Mouse (Mus musculus): Measurements from ENCODE around the gene Pbld2. TPM values are rescaled to one million over a fixed set of nuclear protein-coding genes. Genes with fewer than 3 reads are reported as not detected.
"Not testable (repeated sequence)": the region's sequence is repeated elsewhere in the genome, so short reads cannot be mapped to it uniquely, and the experiment has no call there.

Gene Pbld2
- polyA plus RNA-seq, 1 experiment from 2014 or later, result 1.6 TPM

GRCm38 (mm10) chr10:63049106-63049505 is 25.0 kb downstream of the Pbld2 start:
- 75% methylated on average over 1 of the region's 2 CpGs for WGBS
- Histone ChIP-seq H3K9me3 (ENCODE audit: control insufficient read depth, low read depth, low read length) (no peaks in the 10 kb centered on the region), H3K4me3 (ENCODE audit: low read depth, low read length) (no peak overlapping the region), H3K4me2 (replicated peaks; ENCODE audit: low read depth, low read length) (no peak overlapping the region), H3K4me1 (ENCODE audit: control insufficient read depth, insufficient read depth, low read length) (no peaks in the 10 kb centered on the region), H3K27me3 (ENCODE audit: control insufficient read depth, insufficient read depth, low read length) (no peaks in the 10 kb centered on the region), H3K9ac (replicated peaks; ENCODE audit: low read depth, low read length) (no peak overlapping the region), H3K36me3 (ENCODE audit: control insufficient read depth, insufficient read depth, low read length) (no peaks in the 10 kb centered on the region), H3K27ac (ENCODE audit: low read length) (no peak overlapping the region)
- no peak for ATAC-seq (ENCODE audit: insufficient number of reproducible peaks, insufficient read depth, low FRiP score, low read depth)

- no peak overlapping the region for H3K9ac ChIP-seq (replicated peaks; ENCODE audit: low read depth, low read length)
- WGBS, result 76% methylated on average over 7 of the region's 7 CpGs
- no peak for ATAC-seq (ENCODE audit: insufficient number of reproducible peaks, insufficient read depth, low FRiP score, low read depth)
Observed at GRCm38 (mm10) chr10:63051267-63051666, 27.2 kb downstream of the Pbld2 start.

GRCm38 (mm10) chr10:63052011-63052410 is 27.9 kb downstream of the Pbld2 start:
- no peak for ATAC-seq (ENCODE audit: insufficient number of reproducible peaks, insufficient read depth, low FRiP score, low read depth)
- no peaks in the 10 kb centered on the region for H3K27me3 ChIP-seq (ENCODE audit: control insufficient read depth, insufficient read depth, low read length)
- no peak overlapping the region for H3K9ac ChIP-seq (replicated peaks; ENCODE audit: low read depth, low read length)
- H3K4me1 ChIP-seq (ENCODE audit: control insufficient read depth, insufficient read depth, low read length), result no peaks in the 10 kb centered on the region
- H3K4me2 ChIP-seq (replicated peaks; ENCODE audit: low read depth, low read length), result no peak overlapping the region
- no peaks in the 10 kb centered on the region for H3K36me3 ChIP-seq (ENCODE audit: control insufficient read depth, insufficient read depth, low read length)
- 87% methylated on average over 6 of the region's 6 CpGs for WGBS
- no peak overlapping the region for H3K4me3 ChIP-seq (ENCODE audit: low read depth, low read length)
- no peak overlapping the region for H3K27ac ChIP-seq (ENCODE audit: low read length)
- H3K9me3 ChIP-seq (ENCODE audit: control insufficient read depth, low read depth, low read length), result no peaks in the 10 kb centered on the region

More at GRCm38 (mm10) chr10:63051267-63051666, 27.2 kb downstream of the Pbld2 start:
- no peak overlapping the region for H3K4me2 ChIP-seq (replicated peaks; ENCODE audit: low read depth, low read length)
- no peaks in the 10 kb centered on the region for H3K36me3 ChIP-seq (ENCODE audit: control insufficient read depth, insufficient read depth, low read length)
- no peak overlapping the region for H3K4me3 ChIP-seq (ENCODE audit: low read depth, low read length)
- no peak overlapping the region for H3K27ac ChIP-seq (ENCODE audit: low read length)
- H3K4me1 ChIP-seq (ENCODE audit: control insufficient read depth, insufficient read depth, low read length), result no peaks in the 10 kb centered on the region
- H3K9me3 ChIP-seq (ENCODE audit: control insufficient read depth, low read depth, low read length), result no peaks in the 10 kb centered on the region
- H3K27me3 ChIP-seq (ENCODE audit: control insufficient read depth, insufficient read depth, low read length), result no peaks in the 10 kb centered on the region

- 61% methylated on average over 6 of the region's 6 CpGs for WGBS
- H3K4me1 ChIP-seq (ENCODE audit: control insufficient read depth, insufficient read depth, low read length), result no peaks in the 10 kb centered on the region
Observed at GRCm38 (mm10) chr10:63053007-63053406, 28.9 kb downstream of the Pbld2 start.

GRCm38 (mm10) chr10:63054071-63054470 is 30.0 kb downstream of the Pbld2 start:
- not testable (repeated sequence) for H3K4me3 ChIP-seq (ENCODE audit: low read depth, low read length); H3K4me1 ChIP-seq (ENCODE audit: control insufficient read depth, insufficient read depth, low read length); H3K27ac ChIP-seq (ENCODE audit: low read length); H3K36me3 ChIP-seq (ENCODE audit: control insufficient read depth, insufficient read depth, low read length); ATAC-seq (ENCODE audit: insufficient number of reproducible peaks, insufficient read depth, low FRiP score, low read depth); H3K9me3 ChIP-seq (ENCODE audit: control insufficient read depth, low read depth, low read length); H3K27me3 ChIP-seq (ENCODE audit: control insufficient read depth, insufficient read depth, low read length); H3K4me2 ChIP-seq (replicated peaks; ENCODE audit: low read depth, low read length); H3K9ac ChIP-seq (replicated peaks; ENCODE audit: low read depth, low read length)
- WGBS, result 79% methylated on average over 6 of the region's 6 CpGs

More at GRCm38 (mm10) chr10:63053007-63053406, 28.9 kb downstream of the Pbld2 start:
- no peak overlapping the region for H3K9ac ChIP-seq (replicated peaks; ENCODE audit: low read depth, low read length)
- H3K36me3 ChIP-seq (ENCODE audit: control insufficient read depth, insufficient read depth, low read length), result no peaks in the 10 kb centered on the region
- no peak overlapping the region for H3K4me2 ChIP-seq (replicated peaks; ENCODE audit: low read depth, low read length)
- ATAC-seq (ENCODE audit: insufficient number of reproducible peaks, insufficient read depth, low FRiP score, low read depth), result no peak
- no peak overlapping the region for H3K4me3 ChIP-seq (ENCODE audit: low read depth, low read length)
- H3K9me3 ChIP-seq (ENCODE audit: control insufficient read depth, low read depth, low read length), result no peaks in the 10 kb centered on the region
- H3K27me3 ChIP-seq (ENCODE audit: control insufficient read depth, insufficient read depth, low read length), result no peaks in the 10 kb centered on the region
- no peak overlapping the region for H3K27ac ChIP-seq (ENCODE audit: low read length)

- H3K4me3 ChIP-seq (ENCODE audit: low read depth, low read length), result no peak overlapping the region
- WGBS, result 71% methylated on average over 2 of the region's 2 CpGs
- no peaks in the 10 kb centered on the region for H3K9me3 ChIP-seq (ENCODE audit: control insufficient read depth, low read depth, low read length)
- H3K4me1 ChIP-seq (ENCODE audit: control insufficient read depth, insufficient read depth, low read length), result no peaks in the 10 kb centered on the region
- no peak overlapping the region for H3K9ac ChIP-seq (replicated peaks; ENCODE audit: low read depth, low read length)
- H3K27me3 ChIP-seq (ENCODE audit: control insufficient read depth, insufficient read depth, low read length), result no peaks in the 10 kb centered on the region
- no peak overlapping the region for H3K27ac ChIP-seq (ENCODE audit: low read length)
- no peaks in the 10 kb centered on the region for H3K36me3 ChIP-seq (ENCODE audit: control insufficient read depth, insufficient read depth, low read length)
- no peak for ATAC-seq (ENCODE audit: insufficient number of reproducible peaks, insufficient read depth, low FRiP score, low read depth)
- H3K4me2 ChIP-seq (replicated peaks; ENCODE audit: low read depth, low read length), result no peak overlapping the region
Observed at GRCm38 (mm10) chr10:63054586-63054985, 30.5 kb downstream of the Pbld2 start.

- H3K9me3 ChIP-seq (ENCODE audit: control insufficient read depth, low read depth, low read length), result no peaks in the 10 kb centered on the region
- H3K27ac ChIP-seq (ENCODE audit: low read length), result no peak overlapping the region
- no peaks in the 10 kb centered on the region for H3K27me3 ChIP-seq (ENCODE audit: control insufficient read depth, insufficient read depth, low read length)
- ATAC-seq (ENCODE audit: insufficient number of reproducible peaks, insufficient read depth, low FRiP score, low read depth), result peak; percentile 79
- no peak overlapping the region for H3K9ac ChIP-seq (replicated peaks; ENCODE audit: low read depth, low read length)
- no peaks in the 10 kb centered on the region for H3K36me3 ChIP-seq (ENCODE audit: control insufficient read depth, insufficient read depth, low read length)
- no peak overlapping the region for H3K4me2 ChIP-seq (replicated peaks; ENCODE audit: low read depth, low read length)
- 25% methylated on average over 24 of the region's 24 CpGs for WGBS
- H3K4me1 ChIP-seq (ENCODE audit: control insufficient read depth, insufficient read depth, low read length), result no peaks in the 10 kb centered on the region
- no peak overlapping the region for H3K4me3 ChIP-seq (ENCODE audit: low read depth, low read length)
Observed at GRCm38 (mm10) chr10:63056966-63057750, 33.0 kb downstream of the Pbld2 start.

- Histone ChIP-seq H3K36me3 (ENCODE audit: control insufficient read depth, insufficient read depth, low read length) (no peaks in the 10 kb centered on the region), H3K4me2 (replicated peaks; ENCODE audit: low read depth, low read length) (no peak within 1 kb of the TSS), H3K27ac (ENCODE audit: low read length) (no peak within 1 kb of the TSS), H3K27me3 (ENCODE audit: control insufficient read depth, insufficient read depth, low read length) (no peaks in the 10 kb centered on the region), H3K4me1 (ENCODE audit: control insufficient read depth, insufficient read depth, low read length) (no peaks in the 10 kb centered on the region), H3K9ac (replicated peaks; ENCODE audit: low read depth, low read length) (no peak within 1 kb of the TSS), H3K9me3 (ENCODE audit: control insufficient read depth, low read depth, low read length) (no peaks in the 10 kb centered on the region), H3K4me3 (ENCODE audit: low read depth, low read length) (no peak within 1 kb of the TSS)
- 83% methylated on average over 2 of the region's 2 CpGs for WGBS
- ATAC-seq (ENCODE audit: insufficient number of reproducible peaks, insufficient read depth, low FRiP score, low read depth), result no peak
Observed at GRCm38 (mm10) chr10:63059862-63060261, 35.7 kb downstream of the Pbld2 start, which contains the start of gene Pbld1. Gene Pbld1, plus strand, starts transcription at chr10:63060162.

- no peak overlapping the region for H3K27ac ChIP-seq (ENCODE audit: low read length)
- no peaks in the 10 kb centered on the region for H3K4me1 ChIP-seq (ENCODE audit: control insufficient read depth, insufficient read depth, low read length)
- H3K4me3 ChIP-seq (ENCODE audit: low read depth, low read length), result no peak overlapping the region
- H3K4me2 ChIP-seq (replicated peaks; ENCODE audit: low read depth, low read length), result no peak overlapping the region
- no peaks in the 10 kb centered on the region for H3K36me3 ChIP-seq (ENCODE audit: control insufficient read depth, insufficient read depth, low read length)
- no peak for ATAC-seq (ENCODE audit: insufficient number of reproducible peaks, insufficient read depth, low FRiP score, low read depth)
- H3K9me3 ChIP-seq (ENCODE audit: control insufficient read depth, low read depth, low read length), result no peaks in the 10 kb centered on the region
- WGBS, result 54% methylated on average over 11 of the region's 11 CpGs
- H3K27me3 ChIP-seq (ENCODE audit: control insufficient read depth, insufficient read depth, low read length), result no peaks in the 10 kb centered on the region
- H3K9ac ChIP-seq (replicated peaks; ENCODE audit: low read depth, low read length), result no peak overlapping the region
Observed at GRCm38 (mm10) chr10:63060406-63060805, 36.3 kb downstream of the Pbld2 start.
